Mouse (Mus musculus) kidney, adult 2 months (tissue): ENCODE results near the gene 9230104L09Rik. TPM values are rescaled to one million over a fixed set of nuclear protein-coding genes. Genes with fewer than 3 reads are reported as not detected.
A peak's percentile ranks its signal among the peaks of the same experiment; 100 is the strongest.

Experiments
- DNase-seq: peaks from one replicate; pipeline ENCODE4 v3.0.0; 2021
- H3K27ac ChIP-seq: fragments of 200-500 bp; 2 replicates; pipeline ENCODE4 v1.5.1; 2012; ENCODE audit warnings: low read depth, low read length, control low read depth, inconsistent platforms; ENCODE audit not compliant: insufficient read depth
- H3K27me3 ChIP-seq: fragments of 200-500 bp; replicated peaks from 2 replicates; pipeline ENCODE4 v1.6.1; 2012; ENCODE audit warnings: mild to moderate bottlenecking, moderate library complexity, low read length, inconsistent platforms; ENCODE audit not compliant: control insufficient read depth, insufficient read depth
- H3K36me3 ChIP-seq: fragments of 200-500 bp; 2 replicates; pipeline ENCODE4 v1.6.1; 2012; ENCODE audit warnings: mild to moderate bottlenecking, moderate library complexity, low read length, inconsistent platforms; ENCODE audit not compliant: control insufficient read depth, insufficient read depth
- H3K4me1 ChIP-seq: fragments of 200-500 bp; 2 replicates; pipeline ENCODE4 v1.6.1; 2011; ENCODE audit warnings: low read length; ENCODE audit not compliant: control insufficient read depth, insufficient read depth
- H3K4me3 ChIP-seq: fragments of 200-500 bp; 2 replicates; pipeline ENCODE4 v1.5.1; 2011; ENCODE audit warnings: mild to moderate bottlenecking, low read depth, low read length, control low read depth; ENCODE audit not compliant: insufficient read depth
- CTCF ChIP-seq: fragments of 200-500 bp; conservative IDR thresholded peaks from 2 replicates; pipeline ENCODE4 v1.5.1; 2011; ENCODE audit warnings: low read depth, mild to moderate bottlenecking, control low read depth, low read length, moderate library complexity, mixed read lengths; ENCODE audit not compliant: insufficient read depth, insufficient read length
- POLR2A ChIP-seq: fragments of 200-500 bp; IDR thresholded peaks from one replicate; pipeline ENCODE4 v1.6.1; 2011; ENCODE audit warnings: low read depth, low read length, control low read depth
- WGBS: fragments of 180-500 bp; shearing (Covaris S2); methylation state at CpG from one replicate; pipeline ENCODE4 v1.1.7; 2018; 5-methylcytosine and 5-hydroxymethylcytosine counted together
- polyA plus RNA-seq: library from polyadenylated mRNA; depleted of rRNA; stranded (reverse); fragments of >200 nt; gene quantifications from 2 replicates; pipeline ENCODE4 v1.2.3, GENCODE M21; 2012; rRNA removed

9230104L09Rik gene
- polyA plus RNA-seq, 1 experiment = not detected

GRCm38 (mm10) chr2:148806696-148807095 lies 58.1 kb downstream of the 9230104L09Rik start:
- Histone ChIP-seq H3K36me3 (no peaks in the 10 kb centered on the region), H3K27me3 (no peaks in the 10 kb centered on the region), H3K4me3 (no peak overlapping the region), H3K4me1 (no peaks in the 10 kb centered on the region; the same call in 1 of the 2 replicates), H3K27ac (no peak overlapping the region)
- no peak for TF ChIP-seq POLR2A
- no peak for TF ChIP-seq CTCF
- DNase-seq = peak; percentile 10
- 27% methylated on average over 6 of the region's 6 CpGs for WGBS

- no peak for TF ChIP-seq CTCF
- no peak overlapping the region for H3K27ac ChIP-seq
- 24% methylated on average over 3 of the region's 3 CpGs for WGBS
- DNase-seq = peak; percentile 21
- no peak overlapping the region for H3K4me3 ChIP-seq
- H3K27me3 ChIP-seq = no peaks in the 10 kb centered on the region
- H3K4me1 ChIP-seq = no peaks in the 10 kb centered on the region
- no peaks in the 10 kb centered on the region for H3K36me3 ChIP-seq
These were observed 63.3 kb downstream of the 9230104L09Rik start for GRCm38 (mm10) chr2:148801491-148801921.

- no peak within 1 kb of the TSS for H3K27ac ChIP-seq
- H3K36me3 ChIP-seq = no peaks in the 10 kb centered on the region
- 80% methylated on average over 1 of the region's 1 CpGs for WGBS
- no peaks in the 10 kb centered on the region for H3K4me1 ChIP-seq
- no peaks in the 10 kb centered on the region for H3K27me3 ChIP-seq
- TF ChIP-seq CTCF (no peak), POLR2A (no peak)
- DNase-seq = no peak
- no peak within 1 kb of the TSS for H3K4me3 ChIP-seq
These were observed 66.4 kb downstream of the 9230104L09Rik start, which contains the start of gene Cst8 for GRCm38 (mm10) chr2:148798485-148798884. TSS of gene Cst8 (plus strand) at chr2:148798785.

Other genes with a start within 250 kb of the 9230104L09Rik start
- gene Nxt1, start 192.4 kb downstream of the 9230104L09Rik start, polyA plus RNA-seq = 17.7 and 18.8 TPM in 2 replicates
- 10.1 and 12.0 TPM in 2 replicates for gene Gzf1, start 184.0 kb downstream of the 9230104L09Rik start, polyA plus RNA-seq
- gene Napb, start 132.6 kb downstream of the 9230104L09Rik start, polyA plus RNA-seq = 0.99 and 1.5 TPM in 2 replicates
- gene Cstl1, start 114.7 kb downstream of the 9230104L09Rik start, polyA plus RNA-seq = not detected in 2 replicates
- not detected in 2 replicates for gene Cst11, start 93.5 kb downstream of the 9230104L09Rik start, polyA plus RNA-seq
- gene 8030411F24Rik, start 83.0 kb downstream of the 9230104L09Rik start, polyA plus RNA-seq = not detected in 2 replicates
- gene Cst12, start 75.7 kb downstream of the 9230104L09Rik start, polyA plus RNA-seq = 0.17 TPM in 1 of 2 replicates, not detected in the other
- 0.11 TPM in 1 of 2 replicates, not detected in the other for gene Cst8, start 66.3 kb downstream of the 9230104L09Rik start, polyA plus RNA-seq
- gene Cst13, start 45.0 kb downstream of the 9230104L09Rik start, polyA plus RNA-seq = not detected in 2 replicates
- gene Cst9, start 29.9 kb downstream of the 9230104L09Rik start, polyA plus RNA-seq = not detected in 2 replicates
- gene Cst3, start 10.7 kb upstream of the 9230104L09Rik start, polyA plus RNA-seq = 968 and 1,101 TPM in 2 replicates
- gene Gm1330, start 138.2 kb upstream of the 9230104L09Rik start, polyA plus RNA-seq = not detected in 2 replicates
- gene Gm10750, start 152.2 kb upstream of the 9230104L09Rik start, polyA plus RNA-seq = not detected in 2 replicates